Mouse (Mus musculus) midbrain, embryonic 14.5 days (tissue): ENCODE results near the gene 1700020D05Rik. TPM values are rescaled to one million over a fixed set of nuclear protein-coding genes. Genes with fewer than 3 reads are reported as not detected.
"Not testable (repeated sequence)": the region's sequence is repeated elsewhere in the genome, so short reads cannot be mapped to it uniquely, and the experiment has no call there.

ENCODE experiments used
- ATAC-seq: fragments of 200-750 bp; cut with Nextera tagmentation; 2 replicates; pipeline ENCODE4 v1.8.0; 2017; ENCODE audit warnings: moderate number of reproducible peaks, moderate library complexity; ENCODE audit not compliant: low FRiP score, low TSS enrichment
- DNase-seq: peaks from one replicate; pipeline ENCODE4 v3.0.0-alpha.2; 2015
- H3K27ac ChIP-seq: fragments of 300-500 bp; sonication (generic); replicated peaks from 2 replicates; pipeline ENCODE4 v1.5.1; 2014; ENCODE audit warnings: mild to moderate bottlenecking, low read depth, low read length, moderate library complexity
- H3K27me3 ChIP-seq: fragments of 300-500 bp; sonication (generic); 2 replicates; pipeline ENCODE4 v1.6.1; 2014; ENCODE audit warnings: low read length, control low read depth, mixed read lengths; ENCODE audit not compliant: control insufficient read depth, insufficient read depth
- H3K36me3 ChIP-seq: fragments of 300-500 bp; sonication (generic); 2 replicates; pipeline ENCODE4 v1.6.1; 2014; ENCODE audit warnings: low read length, control low read depth; ENCODE audit not compliant: control insufficient read depth, insufficient read depth
- H3K4me1 ChIP-seq: fragments of 300-500 bp; sonication (generic); 2 replicates; pipeline ENCODE4 v1.6.1; 2014; ENCODE audit warnings: mild to moderate bottlenecking, antibody characterized with exemption, low read length, control low read depth; ENCODE audit not compliant: control insufficient read depth, insufficient read depth
- H3K4me2 ChIP-seq: fragments of 300-500 bp; sonication (generic); 2 replicates; pipeline ENCODE4 v1.6.1; 2014; ENCODE audit warnings: mild to moderate bottlenecking, low read length, moderate library complexity
- H3K4me3 ChIP-seq: fragments of 300-500 bp; sonication (generic); replicated peaks from 2 replicates; pipeline ENCODE4 v1.5.1; 2014; ENCODE audit warnings: low read depth, low read length
- H3K9ac ChIP-seq: fragments of 300-500 bp; sonication (generic); replicated peaks from 2 replicates; pipeline ENCODE4 v1.6.1; 2014; ENCODE audit warnings: mild to moderate bottlenecking, low read length, moderate library complexity
- H3K9me3 ChIP-seq: fragments of 300-500 bp; sonication (generic); 2 replicates; pipeline ENCODE4 v1.6.1; 2016; ENCODE audit warnings: low read length, control low read depth, mixed read lengths; ENCODE audit not compliant: control insufficient read depth
- WGBS: fragments of 180-500 bp; shearing (Covaris S2); extraction: QIAGEN DNeasy Blood & Tissue Kit; methylation state at CpG from one replicate; pipeline ENCODE4 v1.1.7; 2014; 5-methylcytosine and 5-hydroxymethylcytosine counted together
- polyA plus RNA-seq: library from polyadenylated mRNA; unstranded; fragments of >200 nt; fragmentation: Nextera tagmentation; extraction: Ambion mirVana; gene quantifications from 2 replicates; pipeline ENCODE4 v1.2.1, GENCODE M21; 2014

The 1700020D05Rik gene
- polyA plus RNA-seq, 1 experiment from 2014 or later: 0.36 TPM

GRCm38 (mm10) chr19:5490313-5490897 is 13.2 kb downstream of the 1700020D05Rik start, which contains the start of gene Cfl1:
Gene Cfl1 (plus strand): TSS chr19:5490455.
- Histone ChIP-seq H3K9ac (peak within 1 kb of the TSS; percentile 90), H3K27ac (peak within 1 kb of the TSS; percentile 99), H3K27me3 (no peaks in the 10 kb centered on the region), H3K4me2 (peak within 1 kb of the TSS; percentile 78), H3K4me1 (peaks cover 25% of the 10 kb centered on the region), H3K36me3 (peaks cover 41% of the 10 kb centered on the region), H3K4me3 (peak within 1 kb of the TSS; percentile 96), H3K9me3 (no peaks in the 10 kb centered on the region)
- ATAC-seq (peak; percentile 73), DNase-seq (peak; percentile 98)
- WGBS: under 1% methylated on average over 62 of the region's 62 CpGs

GRCm38 (mm10) chr19:5489721-5490120 is 13.9 kb downstream of the 1700020D05Rik start:
- not testable (repeated sequence) for H3K9ac ChIP-seq, H3K27me3 ChIP-seq, H3K9me3 ChIP-seq, ATAC-seq, DNase-seq
- Histone ChIP-seq H3K36me3 (peaks cover 41% of the 10 kb centered on the region), H3K4me3 (peak overlapping the region; percentile 96; the same call in 1 of the 2 replicates), H3K27ac (peak overlapping the region; percentile 99; the same call in 1 of the 2 replicates), H3K4me1 (peaks cover 25% of the 10 kb centered on the region), H3K4me2 (peak overlapping the region; percentile 78)
- WGBS: 52% methylated on average over 10 of the region's 10 CpGs

GRCm38 (mm10) chr19:5488878-5489571 is 14.6 kb downstream of the 1700020D05Rik start:
- peak; percentile 72 for ATAC-seq
- H3K9me3 ChIP-seq: no peaks in the 10 kb centered on the region
- peaks cover 41% of the 10 kb centered on the region for H3K36me3 ChIP-seq
- peak overlapping the region; percentile 52 for H3K4me3 ChIP-seq
- peak overlapping the region; percentile 91 for H3K27ac ChIP-seq
- under 1% methylated on average over 26 of the region's 26 CpGs for WGBS
- peak overlapping the region; percentile 78 for H3K4me2 ChIP-seq
- peaks cover 25% of the 10 kb centered on the region for H3K4me1 ChIP-seq
- peak; percentile 95 for DNase-seq
- no peaks in the 10 kb centered on the region for H3K27me3 ChIP-seq
- H3K9ac ChIP-seq: peak overlapping the region; percentile 47

GRCm38 (mm10) chr19:5487768-5488550 is 15.6 kb downstream of the 1700020D05Rik start, which contains the start of gene Mus81:
Gene Mus81 (minus strand): TSS chr19:5488402.
- Histone ChIP-seq H3K4me1 (peaks cover 25% of the 10 kb centered on the region), H3K4me2 (peak within 1 kb of the TSS; percentile 78), H3K27ac (peak within 1 kb of the TSS; percentile 91), H3K9ac (peak within 1 kb of the TSS; percentile 47), H3K4me3 (peak within 1 kb of the TSS; percentile 52), H3K9me3 (no peaks in the 10 kb centered on the region), H3K27me3 (no peaks in the 10 kb centered on the region), H3K36me3 (peaks cover 41% of the 10 kb centered on the region)
- ATAC-seq (peak; percentile 57), DNase-seq (peak; percentile 95)
- WGBS: under 1% methylated on average over 39 of the region's 39 CpGs

- ATAC-seq (no peak), DNase-seq (no peak)
- Histone ChIP-seq H3K9me3 (no peaks in the 10 kb centered on the region), H3K36me3 (peaks cover 46% of the 10 kb centered on the region), H3K27ac (no peak overlapping the region), H3K4me2 (peak overlapping the region; percentile 78), H3K4me1 (peaks cover 20% of the 10 kb centered on the region), H3K4me3 (no peak overlapping the region; the same call in 1 of the 2 replicates), H3K27me3 (no peaks in the 10 kb centered on the region), H3K9ac (no peak overlapping the region)
- WGBS: 84% methylated on average over 4 of the region's 4 CpGs
Measured at GRCm38 (mm10) chr19:5486771-5487170, 16.8 kb downstream of the 1700020D05Rik start.

- Histone ChIP-seq H3K4me3 (no peak overlapping the region), H3K9ac (0 out of 2 replicates have a peak overlapping the region, but pooled peaks have one; percentile 10), H3K27me3 (no peaks in the 10 kb centered on the region), H3K9me3 (no peaks in the 10 kb centered on the region), H3K36me3 (peaks cover 51% of the 10 kb centered on the region), H3K4me1 (peaks cover 18% of the 10 kb centered on the region), H3K27ac (no peak overlapping the region), H3K4me2 (peak overlapping the region; percentile 78; the same call in 1 of the 2 replicates)
- DNase-seq: no peak
- ATAC-seq: no peak
- 92% methylated on average over 8 of the region's 8 CpGs for WGBS
Measured at GRCm38 (mm10) chr19:5486286-5486685, 17.3 kb downstream of the 1700020D05Rik start.

GRCm38 (mm10) chr19:5485821-5486220 is 17.8 kb downstream of the 1700020D05Rik start:
- DNase-seq: no peak
- H3K27me3 ChIP-seq: no peaks in the 10 kb centered on the region
- H3K4me1 ChIP-seq: peaks cover 18% of the 10 kb centered on the region
- H3K4me3 ChIP-seq: no peak overlapping the region
- H3K9me3 ChIP-seq: no peaks in the 10 kb centered on the region
- peaks cover 52% of the 10 kb centered on the region for H3K36me3 ChIP-seq
- H3K4me2 ChIP-seq: no peak overlapping the region
- H3K27ac ChIP-seq: no peak overlapping the region
- 0 out of 2 replicates have a peak overlapping the region, but pooled peaks have one; percentile 10 for H3K9ac ChIP-seq
- 93% methylated on average over 7 of the region's 7 CpGs for WGBS
- ATAC-seq: no peak

GRCm38 (mm10) chr19:5485371-5485770 is 18.2 kb downstream of the 1700020D05Rik start:
- Histone ChIP-seq H3K27me3 (no peaks in the 10 kb centered on the region), H3K27ac (no peak overlapping the region), H3K9ac (no peak overlapping the region), H3K4me1 (peaks cover 18% of the 10 kb centered on the region), H3K4me2 (no peak overlapping the region), H3K36me3 (peaks cover 52% of the 10 kb centered on the region), H3K9me3 (no peaks in the 10 kb centered on the region), H3K4me3 (no peak overlapping the region)
- WGBS: 92% methylated on average over 8 of the region's 8 CpGs
- ATAC-seq (no peak), DNase-seq (no peak)
